Mouse (Mus musculus) hindbrain, postnatal 0 days (tissue): ENCODE data around the gene Naaa. TPM values are rescaled to one million over a fixed set of nuclear protein-coding genes. Genes with fewer than 3 reads are reported as not detected.

ENCODE experiments used
- ATAC-seq: fragments of 200-750 bp; cut with Nextera tagmentation; 2 replicates; pipeline ENCODE4 v1.8.0; 2017; ENCODE audit warnings: mild to moderate bottlenecking, moderate TSS enrichment, moderate library complexity
- DNase-seq: peaks from one replicate; pipeline ENCODE4 v3.0.0-alpha.2; 2015; ENCODE audit warnings: low spot score
- H3K27ac ChIP-seq: fragments of 300-500 bp; sonication (generic); 2 replicates; pipeline ENCODE4 v1.5.1; 2014; ENCODE audit warnings: mild to moderate bottlenecking
- H3K27me3 ChIP-seq: fragments of 300-500 bp; sonication (generic); 2 replicates; pipeline ENCODE4 v1.6.1; 2014; ENCODE audit warnings: low read length, mixed read lengths; ENCODE audit not compliant: insufficient read depth
- H3K36me3 ChIP-seq: fragments of 300-500 bp; sonication (generic); 2 replicates; pipeline ENCODE4 v1.6.1; 2014; ENCODE audit warnings: low read length, mixed read lengths; ENCODE audit not compliant: insufficient read depth
- H3K4me1 ChIP-seq: fragments of 300-500 bp; sonication (generic); 2 replicates; pipeline ENCODE4 v1.6.1; 2014; ENCODE audit warnings: antibody characterized with exemption, low read length, mixed read lengths; ENCODE audit not compliant: insufficient read depth
- H3K4me2 ChIP-seq: fragments of 300-500 bp; sonication (generic); 2 replicates; pipeline ENCODE4 v1.6.1; 2014; ENCODE audit warnings: low read depth, mild to moderate bottlenecking, low read length, moderate library complexity, mixed read lengths
- H3K4me3 ChIP-seq: fragments of 300-500 bp; sonication (generic); 2 replicates; pipeline ENCODE4 v1.5.1; 2014; ENCODE audit warnings: low read length
- H3K9ac ChIP-seq: fragments of 300-500 bp; sonication (generic); replicated peaks from 2 replicates; pipeline ENCODE4 v1.6.1; 2014; ENCODE audit warnings: mild to moderate bottlenecking, low read length, moderate library complexity, mixed read lengths
- H3K9me3 ChIP-seq: fragments of 300-500 bp; sonication (generic); 2 replicates; pipeline ENCODE4 v1.6.1; 2016; ENCODE audit warnings: low read length, mixed read lengths
- CTCF ChIP-seq: IDR thresholded peaks from 2 replicates; pipeline ENCODE4 v1.5.1; 2016; ENCODE audit warnings: antibody characterized with exemption, control low read depth, low read depth
- WGBS: fragments of 180-500 bp; shearing (Covaris S2); extraction: QIAGEN DNeasy Blood & Tissue Kit; methylation state at CpG from one replicate; pipeline ENCODE4 v1.1.7; 2014; 5-methylcytosine and 5-hydroxymethylcytosine counted together
- polyA plus RNA-seq: library from polyadenylated mRNA; unstranded; fragments of >200 nt; fragmentation: Nextera tagmentation; extraction: Ambion mirVana; gene quantifications from 2 replicates; pipeline ENCODE4 v1.2.1, GENCODE M21; 2015
- total RNA-seq: library from RNA; depleted of rRNA; stranded (reverse); fragments of >200 nt; gene quantifications from 2 replicates; pipeline ENCODE4 v1.2.3, GENCODE M21; 2014

Naaa gene
- total and polyA plus RNA-seq, 2 experiments from 2014 or later, result 28.9 to 29.1 TPM

- no peak for ATAC-seq
Measured at GRCm38 (mm10) chr5:92231836-92232235, 46.1 kb downstream of the Naaa start.

DNA sequence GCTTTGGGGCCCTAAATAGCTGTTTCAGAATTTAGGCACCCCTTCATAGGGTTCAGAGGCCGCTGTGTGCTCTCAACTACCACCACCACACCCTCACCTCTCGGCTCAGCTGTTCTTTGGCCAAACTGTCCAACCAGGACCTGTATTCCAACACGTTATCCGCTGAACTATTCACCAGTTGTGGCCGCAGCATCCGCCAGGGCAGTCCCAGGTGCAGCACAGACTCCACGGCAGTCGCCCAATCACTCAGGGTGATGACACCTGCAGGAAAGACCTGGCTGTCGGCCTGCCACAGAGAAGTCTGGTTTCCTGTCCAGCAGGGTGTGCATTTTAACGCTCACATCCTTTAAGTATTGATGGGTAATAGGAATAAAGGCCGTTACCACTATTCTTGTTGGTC is 47.7 kb downstream of the Naaa start:
- H3K36me3 ChIP-seq, result no peaks in the 10 kb centered on the region
- no peak overlapping the region for H3K9ac ChIP-seq
- WGBS, result 86% methylated on average over 11 of the region's 11 CpGs
- no peak for ATAC-seq
- H3K4me2 ChIP-seq, result no peak overlapping the region
- H3K4me3 ChIP-seq, result no peak overlapping the region
- H3K27ac ChIP-seq, result no peak overlapping the region
- DNase-seq, result no peak
- H3K27me3 ChIP-seq, result no peaks in the 10 kb centered on the region
- H3K9me3 ChIP-seq, result no peaks in the 10 kb centered on the region
- no peak for TF ChIP-seq CTCF
- H3K4me1 ChIP-seq, result no peaks in the 10 kb centered on the region

More at GRCm38 (mm10) chr5:92231836-92232235, 46.1 kb downstream of the Naaa start:
- no peaks in the 10 kb centered on the region for H3K27me3 ChIP-seq
- H3K9me3 ChIP-seq, result no peaks in the 10 kb centered on the region
- TF ChIP-seq CTCF, result no peak
- 82% methylated on average over 10 of the region's 10 CpGs for WGBS
- DNase-seq, result no peak
- no peak overlapping the region for H3K27ac ChIP-seq
- H3K9ac ChIP-seq, result no peak overlapping the region
- H3K4me2 ChIP-seq, result no peak overlapping the region
- H3K4me1 ChIP-seq, result no peaks in the 10 kb centered on the region
- no peak overlapping the region for H3K4me3 ChIP-seq
- H3K36me3 ChIP-seq, result no peaks in the 10 kb centered on the region

- H3K9me3 ChIP-seq, result no peaks in the 10 kb centered on the region
- no peak for DNase-seq
- H3K27ac ChIP-seq, result no peak overlapping the region
- no peak overlapping the region for H3K9ac ChIP-seq
- H3K27me3 ChIP-seq, result no peaks in the 10 kb centered on the region
- 96% methylated on average over 3 of the region's 3 CpGs for WGBS
- no peaks in the 10 kb centered on the region for H3K36me3 ChIP-seq
- no peak overlapping the region for H3K4me3 ChIP-seq
- H3K4me1 ChIP-seq, result no peaks in the 10 kb centered on the region
- ATAC-seq, result no peak
- H3K4me2 ChIP-seq, result no peak overlapping the region
- TF ChIP-seq CTCF, result no peak
Measured at GRCm38 (mm10) chr5:92229514-92229913, 48.5 kb downstream of the Naaa start.

DNA sequence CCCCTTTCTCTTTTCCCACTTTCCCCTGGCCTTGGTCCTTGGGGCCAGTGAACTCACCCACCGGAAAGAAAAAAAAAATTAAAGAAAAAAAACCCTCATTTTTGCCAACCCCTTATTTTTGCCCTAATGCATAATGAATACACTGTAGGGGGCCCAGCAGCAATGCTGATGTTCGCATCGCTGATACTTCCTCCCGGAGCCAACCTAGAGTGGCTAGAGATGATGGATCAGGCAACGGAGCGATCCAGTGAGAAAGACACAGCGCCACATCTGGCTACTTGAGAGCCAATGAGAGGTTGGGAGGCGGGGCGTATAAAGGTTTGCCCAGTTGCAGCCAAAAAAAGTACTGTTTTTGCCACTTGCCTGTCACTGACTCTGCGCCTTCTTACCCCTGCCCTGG is 49.2 kb downstream of the Naaa start:
- H3K4me1 ChIP-seq, result no peaks in the 10 kb centered on the region
- ATAC-seq (no peak), DNase-seq (no peak)
- 24% methylated on average over 10 of the region's 10 CpGs for WGBS
- no peaks in the 10 kb centered on the region for H3K36me3 ChIP-seq
- no peak overlapping the region for H3K27ac ChIP-seq
- H3K4me3 ChIP-seq, result no peak overlapping the region
- no peaks in the 10 kb centered on the region for H3K9me3 ChIP-seq
- H3K4me2 ChIP-seq, result no peak overlapping the region
- no peak overlapping the region for H3K9ac ChIP-seq
- TF ChIP-seq CTCF, result no peak
- no peaks in the 10 kb centered on the region for H3K27me3 ChIP-seq

- Histone ChIP-seq H3K4me2 (no peak overlapping the region), H3K27ac (no peak overlapping the region), H3K9me3 (no peaks in the 10 kb centered on the region), H3K9ac (no peak overlapping the region), H3K27me3 (no peaks in the 10 kb centered on the region), H3K4me3 (no peak overlapping the region), H3K4me1 (no peaks in the 10 kb centered on the region), H3K36me3 (no peaks in the 10 kb centered on the region)
- no peak for DNase-seq
- ATAC-seq, result no peak
- 90% methylated on average over 7 of the region's 7 CpGs for WGBS
- no peak for TF ChIP-seq CTCF
Measured at GRCm38 (mm10) chr5:92227782-92228181, 50.2 kb downstream of the Naaa start.

GRCm38 (mm10) chr5:92220287-92220902 is 57.6 kb downstream of the Naaa start:
- Histone ChIP-seq H3K27ac (no peak overlapping the region), H3K4me1 (peaks cover 10% of the 10 kb centered on the region), H3K4me3 (no peak overlapping the region), H3K9ac (no peak overlapping the region), H3K27me3 (no peaks in the 10 kb centered on the region), H3K9me3 (no peaks in the 10 kb centered on the region), H3K4me2 (no peak overlapping the region), H3K36me3 (no peaks in the 10 kb centered on the region)
- no peak for ATAC-seq
- TF ChIP-seq CTCF, result no peak
- DNase-seq, result no peak
- WGBS, result 85% methylated on average over 8 of the region's 8 CpGs

DNA sequence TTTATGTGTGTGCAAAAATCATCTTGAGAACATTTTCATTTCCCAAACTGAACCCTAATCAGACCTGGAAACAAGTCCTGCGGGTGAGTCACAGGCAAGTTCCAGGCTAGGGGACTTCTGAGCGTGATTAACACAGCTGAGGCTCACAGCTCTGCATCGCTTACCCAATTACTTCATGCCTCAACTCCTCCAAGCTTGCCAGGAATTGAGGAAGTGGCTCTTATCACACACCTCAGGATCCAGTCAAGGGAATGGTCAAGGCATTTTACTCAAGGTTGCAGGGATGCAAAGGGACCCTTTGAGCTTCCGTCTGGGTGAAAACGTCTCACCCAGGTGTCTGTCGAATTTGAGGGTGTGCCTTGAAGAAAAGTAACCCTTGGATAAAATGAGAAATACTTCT is 58.1 kb downstream of the Naaa start:
- no peaks in the 10 kb centered on the region for H3K36me3 ChIP-seq
- no peaks in the 10 kb centered on the region for H3K27me3 ChIP-seq
- H3K4me1 ChIP-seq, result peaks cover 10% of the 10 kb centered on the region
- H3K9ac ChIP-seq, result no peak overlapping the region
- H3K4me2 ChIP-seq, result no peak overlapping the region
- peak; percentile 48; the same call in 1 of the 2 replicates for ATAC-seq
- no peaks in the 10 kb centered on the region for H3K9me3 ChIP-seq
- H3K4me3 ChIP-seq, result no peak overlapping the region
- DNase-seq, result peak; percentile 33
- no peak for TF ChIP-seq CTCF
- WGBS, result 60% methylated on average over 6 of the region's 6 CpGs
- H3K27ac ChIP-seq, result 0 out of 2 replicates have a peak overlapping the region, but pooled peaks have one; percentile 51
